Mouse (Mus musculus) CD4-positive naive resting alpha-beta T cell, adult 76 days (primary cell): ENCODE data around the gene Olfr983. TPM values are rescaled to one million over a fixed set of nuclear protein-coding genes. Genes with fewer than 3 reads are reported as not detected.

ENCODE experiments used
- total RNA-seq: library from RNA; stranded (reverse); gene quantifications from one replicate; pipeline ENCODE4 v1.2.4, GENCODE M21; 2023

The Olfr983 gene
- total RNA-seq, result not detected

GRCm38 (mm10) chr9:40093495-40093894, at the start of gene Olfr983:
Gene Olfr983, minus strand, starts transcription at chr9:40093595.

GRCm38 (mm10) chr9:40130084-40130483, 36.7 kb upstream of the Olfr983 start, which contains the start of gene Olfr985:
Gene Olfr985, minus strand, starts transcription at chr9:40130184.

DNA sequence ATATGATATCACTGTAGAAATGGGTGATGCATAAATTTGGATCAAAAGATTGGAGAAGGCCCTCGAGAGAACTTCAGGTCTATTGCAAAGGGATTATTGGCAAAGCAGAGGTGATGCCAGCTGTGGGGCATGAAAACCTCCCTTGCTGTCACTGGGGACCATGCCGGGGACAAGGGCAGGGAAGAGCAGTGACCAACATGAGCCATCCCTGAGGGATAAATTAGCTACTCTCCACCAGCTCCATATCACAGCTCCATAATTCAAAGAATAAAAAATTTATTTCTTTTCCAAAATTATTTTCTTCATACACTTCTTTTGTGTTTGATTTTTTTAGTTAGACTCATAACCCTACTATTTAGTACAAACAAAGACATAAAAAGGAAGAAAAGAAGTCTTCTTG, 20.7 kb upstream of the Olfr983 start, which contains the start of gene Olfr984:
Olfr984 (minus strand) TSS at position 101 of the 400 bp plus-strand sequence.

DNA sequence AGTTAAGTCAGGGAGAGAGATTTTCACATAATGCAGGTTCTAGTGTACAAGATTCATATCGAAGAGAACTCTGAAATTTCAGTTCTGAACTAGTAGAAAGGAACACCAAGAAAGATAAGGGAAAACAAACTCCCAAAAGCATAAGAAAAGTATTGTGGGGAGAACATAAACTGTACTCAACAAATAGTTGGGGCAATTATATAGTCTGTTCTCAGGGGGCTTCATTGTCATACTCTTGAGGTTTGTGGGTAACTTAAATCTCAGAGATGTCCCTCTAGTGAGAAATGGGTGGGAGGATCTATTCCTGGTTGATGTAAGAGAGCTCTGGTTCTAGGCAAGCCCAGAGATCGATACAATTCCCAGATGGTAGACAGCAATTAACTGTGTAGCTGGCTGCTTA, 19.9 kb downstream of the Olfr983 start, which contains the start of gene Olfr982:
Olfr982 (plus strand) TSS at position 301 of the 400 bp plus-strand sequence.

Other genes with a start within 250 kb of the Olfr983 start
- gene Olfr972, start 227.2 kb downstream of the Olfr983 start, total RNA-seq, result not detected
- not detected for gene Olfr229, start 186.3 kb downstream of the Olfr983 start, total RNA-seq
- not detected for gene Olfr974, start 156.1 kb downstream of the Olfr983 start, total RNA-seq
- not detected for gene Olfr975, start 141.5 kb downstream of the Olfr983 start, total RNA-seq
- gene Olfr976, start 132.5 kb downstream of the Olfr983 start, total RNA-seq, result not detected
- gene Olfr978, start 101.5 kb downstream of the Olfr983 start, total RNA-seq, result not detected
- gene Olfr979, start 90.1 kb downstream of the Olfr983 start, total RNA-seq, result not detected
- gene Olfr980, start 84.0 kb downstream of the Olfr983 start, total RNA-seq, result not detected
- not detected for gene Olfr981, start 72.1 kb downstream of the Olfr983 start, total RNA-seq
- gene Olfr982, start 19.8 kb downstream of the Olfr983 start, total RNA-seq, result not detected
- gene Olfr984, start 20.6 kb upstream of the Olfr983 start, total RNA-seq, result not detected
- gene Olfr985, start 36.6 kb upstream of the Olfr983 start, total RNA-seq, result not detected
- gene Tmem225, start 54.5 kb upstream of the Olfr983 start, total RNA-seq, result not detected
- not detected for gene Olfr986, start 87.3 kb upstream of the Olfr983 start, total RNA-seq
- gene Zfp202, start 98.7 kb upstream of the Olfr983 start, total RNA-seq, result 1.9 TPM
- not detected for gene Scn3b, start 175.6 kb upstream of the Olfr983 start, total RNA-seq